Mouse (Mus musculus): ENCODE results near the gene Prox1. TPM values are rescaled to one million over a fixed set of nuclear protein-coding genes. Genes with fewer than 3 reads are reported as not detected.

The Prox1 gene
- polyA plus RNA-seq (2012; ENCODE audit: insufficient read depth, insufficient read length, low replicate concordance, missing spikeins), result not detected in 2 replicates

DNA sequence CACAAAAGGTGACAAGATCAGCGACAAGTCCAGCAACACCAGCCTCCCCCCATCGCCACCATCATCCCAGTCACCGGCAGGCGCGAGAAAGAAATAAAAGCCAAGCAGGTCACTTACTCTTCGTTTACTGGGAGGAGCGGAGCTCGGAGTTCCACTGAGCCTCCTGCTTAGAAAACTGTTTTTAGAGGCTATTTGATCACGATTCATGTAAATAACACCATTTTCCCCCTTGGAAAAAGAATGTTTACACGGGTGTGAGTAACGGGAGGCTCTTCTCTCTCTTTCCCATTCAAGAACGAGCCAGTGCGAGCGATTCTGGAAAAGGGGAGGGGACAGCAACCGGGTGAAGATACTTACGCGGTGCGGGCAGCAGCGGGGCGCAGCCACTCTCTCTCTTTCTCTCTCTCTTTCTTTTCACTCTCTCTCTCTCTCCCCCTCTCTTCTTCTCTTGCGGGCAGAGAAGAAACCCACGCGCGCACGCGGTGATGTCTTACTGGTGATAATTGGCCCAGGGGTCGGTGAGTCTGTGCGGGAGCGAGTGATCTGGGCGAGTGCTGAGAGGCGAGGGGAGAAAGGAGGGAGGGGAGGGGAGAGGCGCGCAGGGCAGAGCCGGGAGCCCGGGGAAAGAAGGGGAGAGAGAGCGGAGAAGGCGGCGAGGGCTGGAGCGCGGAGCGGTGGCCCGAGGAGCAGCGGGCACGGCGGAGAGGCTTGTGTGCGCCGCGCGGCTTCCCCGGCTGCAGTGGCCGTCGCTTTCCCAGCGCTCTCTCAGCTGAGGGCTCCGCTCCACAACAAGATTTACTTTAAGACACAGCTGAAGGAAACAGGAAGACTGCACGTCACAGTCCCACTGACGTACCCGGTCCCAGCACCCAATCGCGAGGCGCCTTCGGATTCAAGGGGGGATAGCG, at the start of gene Prox1:
TSS of gene Prox1 (minus strand) at position 804 of the 908 bp plus-strand sequence.
- H3K4me3 ChIP-seq (ENCODE audit: insufficient read depth, low read depth, low read length), result peak within 1 kb of the TSS; percentile 41
- H3K4me1 ChIP-seq (ENCODE audit: control insufficient read depth, insufficient read depth, low read length), result peaks cover 25% of the 10 kb centered on the region
- no peak for TF ChIP-seq POLR2A (IDR thresholded peaks at IDR 0.05; ENCODE audit: insufficient read depth, low read depth, low read length)
- TF ChIP-seq CTCF (IDR thresholded peaks at IDR 0.05; ENCODE audit: insufficient read depth, low read depth, low read length), result no peak
- under 1% methylated on average over 62 of the region's 62 CpGs for WGBS
- no peak within 1 kb of the TSS for H3K27ac ChIP-seq (ENCODE audit: insufficient read depth, low read depth, low read length)

DNA sequence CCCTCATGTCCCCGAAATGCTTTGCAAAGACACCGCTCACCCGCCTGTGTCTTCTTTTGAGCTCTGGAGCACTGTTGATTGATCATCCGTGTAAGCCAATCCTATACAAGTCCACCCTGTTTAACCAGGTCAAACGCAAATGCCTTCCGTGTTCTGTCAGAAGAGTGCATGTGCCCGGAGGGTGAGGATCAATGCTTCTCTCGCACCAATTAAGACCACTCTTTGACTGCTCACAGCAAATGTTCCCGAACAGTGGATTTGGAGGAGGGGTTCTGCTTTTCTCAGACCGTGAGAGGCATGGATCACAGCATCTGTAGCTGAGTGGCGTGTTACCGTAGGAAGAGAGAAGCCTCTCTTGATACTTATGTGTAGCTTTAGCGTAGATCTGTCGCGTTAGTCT, 46.1 kb upstream of the Prox1 start:
- no peak overlapping the region for H3K4me3 ChIP-seq (ENCODE audit: insufficient read depth, low read depth, low read length)
- H3K27ac ChIP-seq (ENCODE audit: insufficient read depth, low read depth, low read length), result no peak overlapping the region
- no peak for TF ChIP-seq POLR2A (IDR thresholded peaks at IDR 0.05; ENCODE audit: insufficient read depth, low read depth, low read length)
- no peak for TF ChIP-seq CTCF (IDR thresholded peaks at IDR 0.05; ENCODE audit: insufficient read depth, low read depth, low read length)
- H3K4me1 ChIP-seq (ENCODE audit: control insufficient read depth, insufficient read depth, low read length), result no peaks in the 10 kb centered on the region
- 93% methylated on average over 15 of the region's 15 CpGs for WGBS

DNA sequence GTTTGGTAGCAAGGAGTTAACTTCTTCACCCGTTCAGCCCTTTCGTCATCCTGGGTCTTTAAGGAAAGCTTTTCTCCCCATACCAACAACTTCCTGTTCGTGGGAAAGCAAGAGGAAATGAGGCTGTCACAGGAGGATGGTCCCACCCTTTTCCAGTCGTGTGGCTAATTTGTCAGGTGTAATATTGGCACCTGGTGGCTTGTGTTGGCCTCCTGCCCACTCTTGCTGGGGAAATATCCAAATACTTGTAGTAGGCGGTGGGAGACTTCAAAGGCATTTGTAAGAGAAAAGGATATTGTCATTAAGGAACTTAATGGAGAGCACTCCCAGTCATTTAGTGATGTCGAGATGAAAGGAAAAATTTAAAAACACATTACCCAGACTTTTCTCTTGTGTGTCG, 44.1 kb upstream of the Prox1 start:
- no peak overlapping the region for H3K4me3 ChIP-seq (ENCODE audit: insufficient read depth, low read depth, low read length)
- 77% methylated on average over 7 of the region's 7 CpGs for WGBS
- no peak for TF ChIP-seq POLR2A (IDR thresholded peaks at IDR 0.05; ENCODE audit: insufficient read depth, low read depth, low read length)
- TF ChIP-seq CTCF (IDR thresholded peaks at IDR 0.05; ENCODE audit: insufficient read depth, low read depth, low read length), result no peak
- no peak overlapping the region for H3K27ac ChIP-seq (ENCODE audit: insufficient read depth, low read depth, low read length)
- H3K4me1 ChIP-seq (ENCODE audit: control insufficient read depth, insufficient read depth, low read length), result no peaks in the 10 kb centered on the region

DNA sequence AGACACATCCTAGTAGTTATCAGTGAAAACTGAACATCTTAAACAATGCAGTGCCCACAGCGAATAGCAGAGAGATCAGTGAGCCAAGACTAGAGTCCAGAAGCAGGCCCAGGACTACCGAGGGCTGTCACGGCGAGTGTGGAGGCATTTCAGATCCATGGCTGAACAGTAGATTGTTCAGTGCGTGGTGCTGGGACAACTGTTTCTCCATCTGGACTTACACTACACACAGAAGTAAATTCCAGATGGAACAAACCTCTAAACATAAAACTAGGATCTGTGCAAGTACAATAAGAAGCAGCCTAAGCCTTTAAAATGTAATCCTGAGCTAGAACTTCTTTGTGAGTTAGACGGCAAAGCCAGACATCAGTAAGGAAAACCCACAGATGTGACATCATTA, 42.7 kb upstream of the Prox1 start:
- no peaks in the 10 kb centered on the region for H3K4me1 ChIP-seq (ENCODE audit: control insufficient read depth, insufficient read depth, low read length)
- no peak overlapping the region for H3K4me3 ChIP-seq (ENCODE audit: insufficient read depth, low read depth, low read length)
- 96% methylated on average over 6 of the region's 6 CpGs for WGBS
- H3K27ac ChIP-seq (ENCODE audit: insufficient read depth, low read depth, low read length), result no peak overlapping the region
- TF ChIP-seq CTCF (IDR thresholded peaks at IDR 0.05; ENCODE audit: insufficient read depth, low read depth, low read length) (no peak), POLR2A (IDR thresholded peaks at IDR 0.05; ENCODE audit: insufficient read depth, low read depth, low read length) (no peak)

DNA sequence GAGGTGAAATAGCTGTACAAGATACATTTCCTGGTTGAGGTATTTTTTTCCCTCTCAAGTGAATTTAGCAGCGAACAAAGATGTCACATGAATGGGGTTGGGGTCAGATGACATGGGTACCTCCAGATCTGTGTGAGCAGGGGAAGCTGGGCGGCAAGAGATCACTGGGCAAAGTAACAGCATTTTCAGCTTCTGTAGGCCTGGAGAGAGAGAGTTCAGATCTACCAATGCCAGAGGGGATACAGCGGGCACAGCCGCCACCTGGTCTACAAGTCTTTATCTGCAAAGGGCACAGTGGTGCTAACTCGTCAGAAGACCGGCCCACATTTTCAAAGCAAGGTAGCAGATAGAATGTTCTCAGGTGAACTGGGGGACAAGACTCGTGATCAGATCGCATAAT, 36.7 kb upstream of the Prox1 start:
- no peak overlapping the region for H3K27ac ChIP-seq (ENCODE audit: insufficient read depth, low read depth, low read length)
- no peak overlapping the region for H3K4me3 ChIP-seq (ENCODE audit: insufficient read depth, low read depth, low read length)
- WGBS, result 96% methylated on average over 8 of the region's 8 CpGs
- H3K4me1 ChIP-seq (ENCODE audit: control insufficient read depth, insufficient read depth, low read length), result no peaks in the 10 kb centered on the region
- no peak for TF ChIP-seq POLR2A (IDR thresholded peaks at IDR 0.05; ENCODE audit: insufficient read depth, low read depth, low read length)
- no peak for TF ChIP-seq CTCF (IDR thresholded peaks at IDR 0.05; ENCODE audit: insufficient read depth, low read depth, low read length)

DNA sequence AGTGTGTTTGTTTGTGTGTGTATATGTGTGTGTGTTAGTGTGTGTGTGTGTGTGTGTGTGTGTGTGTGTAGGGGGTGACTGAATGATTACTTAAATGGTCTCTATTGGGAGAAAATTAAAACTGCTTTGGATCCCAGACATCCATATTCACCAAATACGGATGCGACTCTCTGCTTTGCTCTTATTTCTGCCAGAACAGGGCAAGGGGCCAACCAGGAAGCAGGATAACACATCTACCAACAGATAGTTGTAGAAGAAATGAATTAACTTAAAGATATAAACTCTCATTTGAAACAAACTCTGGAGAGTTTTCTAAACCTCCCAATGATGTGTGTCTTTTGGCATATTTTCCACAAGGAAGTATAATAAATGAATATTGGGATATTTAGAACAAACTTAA, 35.2 kb upstream of the Prox1 start:
- Histone ChIP-seq H3K27ac (ENCODE audit: insufficient read depth, low read depth, low read length) (no peak overlapping the region), H3K4me3 (ENCODE audit: insufficient read depth, low read depth, low read length) (no peak overlapping the region), H3K4me1 (ENCODE audit: control insufficient read depth, insufficient read depth, low read length) (no peaks in the 10 kb centered on the region)
- WGBS, result 77% methylated on average over 2 of the region's 2 CpGs
- no peak for TF ChIP-seq POLR2A (IDR thresholded peaks at IDR 0.05; ENCODE audit: insufficient read depth, low read depth, low read length)
- TF ChIP-seq CTCF (IDR thresholded peaks at IDR 0.05; ENCODE audit: insufficient read depth, low read depth, low read length), result no peak

DNA sequence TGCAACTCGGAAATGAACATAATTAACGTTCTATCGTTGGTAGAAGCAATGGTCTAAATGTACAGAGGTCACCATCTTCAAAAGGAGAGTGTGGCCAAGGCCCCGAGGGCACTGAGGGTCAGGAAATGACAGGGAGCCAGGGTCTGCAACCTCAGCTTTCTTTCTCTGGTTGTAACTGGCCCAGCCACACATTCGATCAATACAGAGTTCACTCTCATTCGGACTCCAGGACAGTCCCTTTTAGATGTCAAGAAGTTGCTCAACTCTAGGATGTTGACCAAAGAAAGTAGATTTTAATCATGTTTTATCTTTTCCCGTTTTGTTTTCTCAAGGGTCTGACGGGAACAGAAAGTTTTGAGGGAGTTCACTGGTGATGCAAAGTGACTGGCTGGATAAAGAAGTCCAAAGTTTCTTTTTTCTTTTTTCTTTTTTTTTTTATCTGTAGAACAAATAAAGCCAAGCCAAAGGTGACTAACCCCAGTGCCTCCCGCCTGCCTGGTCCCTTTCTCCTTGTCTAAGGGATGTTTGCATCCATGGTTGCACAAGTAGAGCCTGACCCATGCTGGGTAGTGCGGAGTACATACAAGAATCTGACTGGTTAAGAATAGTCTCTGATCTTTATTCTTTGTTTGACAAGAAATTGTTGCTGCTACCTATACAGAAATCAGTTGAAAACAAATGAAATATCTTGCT, 34.0 kb upstream of the Prox1 start:
- Histone ChIP-seq H3K27ac (ENCODE audit: insufficient read depth, low read depth, low read length) (no peak overlapping the region), H3K4me3 (ENCODE audit: insufficient read depth, low read depth, low read length) (no peak overlapping the region), H3K4me1 (ENCODE audit: control insufficient read depth, insufficient read depth, low read length) (no peaks in the 10 kb centered on the region)
- TF ChIP-seq POLR2A (IDR thresholded peaks at IDR 0.05; ENCODE audit: insufficient read depth, low read depth, low read length), result no peak
- TF ChIP-seq CTCF (IDR thresholded peaks at IDR 0.05; ENCODE audit: insufficient read depth, low read depth, low read length), result no peak
- WGBS, result 89% methylated on average over 10 of the region's 10 CpGs

DNA sequence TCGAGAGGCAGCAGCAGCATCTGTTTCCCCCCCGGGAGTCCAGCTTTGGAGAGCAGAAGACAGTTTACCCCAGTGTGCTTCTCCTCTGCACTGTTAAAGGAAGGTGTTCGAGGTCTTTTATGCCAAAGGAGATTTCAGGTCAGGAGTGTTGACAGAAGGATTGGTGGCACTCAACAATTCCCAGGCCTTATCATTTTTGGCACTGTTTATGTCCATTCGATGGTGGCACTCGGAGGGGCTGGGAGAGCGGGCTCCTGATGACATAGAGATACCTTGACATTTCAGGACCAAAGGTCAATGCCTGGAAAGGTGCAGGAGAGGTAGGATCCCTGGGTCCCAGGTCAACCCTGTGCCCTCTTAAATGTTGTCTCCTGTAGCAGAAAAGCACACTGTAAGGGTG, 31.2 kb upstream of the Prox1 start:
- 92% methylated on average over 6 of the region's 6 CpGs for WGBS
- TF ChIP-seq CTCF (IDR thresholded peaks at IDR 0.05; ENCODE audit: insufficient read depth, low read depth, low read length) (no peak), POLR2A (IDR thresholded peaks at IDR 0.05; ENCODE audit: insufficient read depth, low read depth, low read length) (no peak)
- no peak overlapping the region for H3K4me3 ChIP-seq (ENCODE audit: insufficient read depth, low read depth, low read length)

DNA sequence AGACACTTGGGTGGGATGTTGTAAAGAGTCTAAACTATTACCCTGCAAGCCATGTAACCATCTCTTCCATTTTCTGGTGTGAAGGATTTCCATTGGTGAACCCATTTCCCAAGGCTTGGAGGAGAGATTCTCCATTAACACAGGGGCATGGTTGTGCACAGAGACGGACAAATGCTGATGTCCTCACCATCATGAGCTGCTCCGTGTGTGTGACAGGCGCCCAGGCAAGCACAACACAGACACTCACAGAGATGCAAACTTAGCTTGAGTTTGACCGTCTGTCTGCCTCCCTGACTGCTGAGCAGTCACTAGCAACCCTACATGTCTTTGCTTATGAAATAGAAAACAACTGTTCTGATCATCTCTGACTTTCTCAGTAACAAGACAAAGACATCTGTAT, 30.5 kb upstream of the Prox1 start:
- Histone ChIP-seq H3K4me1 (ENCODE audit: control insufficient read depth, insufficient read depth, low read length) (no peaks in the 10 kb centered on the region), H3K27ac (ENCODE audit: insufficient read depth, low read depth, low read length) (no peak overlapping the region), H3K4me3 (ENCODE audit: insufficient read depth, low read depth, low read length) (no peak overlapping the region)
- 94% methylated on average over 4 of the region's 4 CpGs for WGBS
- TF ChIP-seq POLR2A (IDR thresholded peaks at IDR 0.05; ENCODE audit: insufficient read depth, low read depth, low read length) (no peak), CTCF (IDR thresholded peaks at IDR 0.05; ENCODE audit: insufficient read depth, low read depth, low read length) (no peak)

More for the DNA sequence above, 31.2 kb upstream of the Prox1 start:
- Histone ChIP-seq H3K4me1 (ENCODE audit: control insufficient read depth, insufficient read depth, low read length) (no peaks in the 10 kb centered on the region), H3K27ac (ENCODE audit: insufficient read depth, low read depth, low read length) (no peak overlapping the region)

Data from olfactory bulb, adult 2 months (tissue).